Mouse (Mus musculus): ENCODE measurements around the gene Ces2g.

Gene Ces2g

GRCm38 (mm10) chr8:104961537-104961961 lies at the start of gene Ces2g:
Ces2g (plus strand) TSS chr8:104961718.
- peak; percentile 68; the same call in 1 of the 2 replicates for TF ChIP-seq GATA4 (IDR thresholded peaks at IDR 0.05; ENCODE audit: insufficient replicate concordance, low read length)

GRCm38 (mm10) chr8:104925972-104926596 lies 35.4 kb upstream of the Ces2g start, which contains the start of gene Ces2e:
Ces2e (plus strand) TSS chr8:104926260.
- TF ChIP-seq GATA4 (IDR thresholded peaks at IDR 0.05; ENCODE audit: insufficient replicate concordance, low read length), result peak; percentile 70; the same call in 1 of the 2 replicates

GRCm38 (mm10) chr8:104927301-104927700 lies 34.2 kb upstream of the Ces2g start:
- no peak for TF ChIP-seq GATA4 (IDR thresholded peaks at IDR 0.05; ENCODE audit: insufficient replicate concordance, low read length)

- no peak for TF ChIP-seq GATA4 (IDR thresholded peaks at IDR 0.05; ENCODE audit: insufficient replicate concordance, low read length)
These were observed 16.9 kb upstream of the Ces2g start for GRCm38 (mm10) chr8:104944665-104945064.

- TF ChIP-seq GATA4 (IDR thresholded peaks at IDR 0.05; ENCODE audit: insufficient replicate concordance, low read length), result no peak
These were observed 14.5 kb upstream of the Ces2g start, which contains the start of gene Ces2f for GRCm38 (mm10) chr8:104947056-104947455. Ces2f (plus strand) TSS chr8:104947356.

GRCm38 (mm10) chr8:104949031-104949430 lies 12.5 kb upstream of the Ces2g start:
- no peak for TF ChIP-seq GATA4 (IDR thresholded peaks at IDR 0.05; ENCODE audit: insufficient replicate concordance, low read length)

- TF ChIP-seq GATA4 (IDR thresholded peaks at IDR 0.05; ENCODE audit: insufficient replicate concordance, low read length), result no peak
These were observed 847 bp downstream of the Ces2g start for GRCm38 (mm10) chr8:104962229-104962901.

GRCm38 (mm10) chr8:104963375-104963894 lies 1.9 kb downstream of the Ces2g start:
- TF ChIP-seq GATA4 (IDR thresholded peaks at IDR 0.05; ENCODE audit: insufficient replicate concordance, low read length), result no peak

GRCm38 (mm10) chr8:104984126-104984525 lies 22.6 kb downstream of the Ces2g start:
- TF ChIP-seq GATA4 (IDR thresholded peaks at IDR 0.05; ENCODE audit: insufficient replicate concordance, low read length), result no peak

- peak; percentile 44; the same call in 1 of the 2 replicates for TF ChIP-seq GATA4 (IDR thresholded peaks at IDR 0.05; ENCODE audit: insufficient replicate concordance, low read length)
These were observed 23.4 kb downstream of the Ces2g start for GRCm38 (mm10) chr8:104984942-104985341.

GRCm38 (mm10) chr8:104998191-104998590 lies 36.7 kb downstream of the Ces2g start:
- TF ChIP-seq GATA4 (IDR thresholded peaks at IDR 0.05; ENCODE audit: insufficient replicate concordance, low read length), result no peak

GRCm38 (mm10) chr8:104999183-104999582 lies 37.7 kb downstream of the Ces2g start:
- TF ChIP-seq GATA4 (IDR thresholded peaks at IDR 0.05; ENCODE audit: insufficient replicate concordance, low read length), result no peak

GRCm38 (mm10) chr8:105000586-105000985 lies 39.1 kb downstream of the Ces2g start, which contains the start of gene Ces2h:
Ces2h (plus strand) TSS chr8:105000853.
- no peak for TF ChIP-seq GATA4 (IDR thresholded peaks at IDR 0.05; ENCODE audit: insufficient replicate concordance, low read length)

GRCm38 (mm10) chr8:105010000-105010399 lies 48.5 kb downstream of the Ces2g start:
- no peak for TF ChIP-seq GATA4 (IDR thresholded peaks at IDR 0.05; ENCODE audit: insufficient replicate concordance, low read length)

GRCm38 (mm10) chr8:105011136-105011535 lies 49.6 kb downstream of the Ces2g start:
- TF ChIP-seq GATA4 (IDR thresholded peaks at IDR 0.05; ENCODE audit: insufficient replicate concordance, low read length), result no peak

GRCm38 (mm10) chr8:105014391-105014790 lies 52.9 kb downstream of the Ces2g start:
- TF ChIP-seq GATA4 (IDR thresholded peaks at IDR 0.05; ENCODE audit: insufficient replicate concordance, low read length), result no peak
